Comparison of ENCODE assay signal across 31 mouse cellular contexts in genomic region chr4:34798005-34798404, GRCm38 (mm10). TPM values are rescaled to one million over a fixed set of nuclear protein-coding genes. Genes with fewer than 3 reads are reported as not detected.
DNase-seq lines count a peak whose midpoint lies in the region; ATAC-seq and TF ChIP-seq lines count a peak whose summit lies in the region.
"Had no signal": no experiment of that assay in that cellular context is flagged by ENCODE, and none has a peak within 500 bp of the region (broad histone marks: within the 10 kb centered on the region; RNA-seq: fewer than 3 reads in every experiment).

No protein-coding gene starts in this region.

- no peak overlapping the region for H3K4me3 ChIP-seq in MEL (ENCODE audit: control insufficient read depth in 1 of 2, insufficient read depth in 1 of 2, low read depth in 2 of 2, low read length in 2 of 2)
- H3K4me3 ChIP-seq: embryonic facial prominence, embryonic 13.5 days; embryonic facial prominence, embryonic 15.5 days; erythroblast, embryonic 14.5 days; forebrain, embryonic 10.5 days; forebrain, embryonic 12.5 days had no signal

- TF ChIP-seq EP300 in MEL (IDR thresholded peaks at IDR 0.05; ENCODE audit: low read depth in 1 of 2, low read length in 2 of 2), result no peak

- H3K9ac ChIP-seq in MEL (ENCODE audit: control insufficient read depth, low read depth, low read length, poor library complexity, severe bottlenecking), result no peak overlapping the region
- H3K9ac ChIP-seq: embryonic facial prominence, embryonic 13.5 days; embryonic facial prominence, embryonic 15.5 days; forebrain, embryonic 12.5 days had no signal

- intact Hi-C loops in heart, postnatal 10 days (cut with DNase I), result no loop called here

- H3K9me3 ChIP-seq in MEL (replicated peaks; ENCODE audit: insufficient read depth, low read length), result no peaks in the 10 kb centered on the region
- H3K9me3 ChIP-seq: embryonic facial prominence, embryonic 13.5 days; embryonic facial prominence, embryonic 15.5 days; forebrain, embryonic 10.5 days; forebrain, embryonic 12.5 days; G1E had no signal

- no peaks in the 10 kb centered on the region for H3K36me3 ChIP-seq in MEL (ENCODE audit: control insufficient read depth in 1 of 2, insufficient read depth in 2 of 2, low read length in 2 of 2)
- H3K36me3 ChIP-seq: embryonic facial prominence, embryonic 13.5 days; embryonic facial prominence, embryonic 15.5 days had no signal

- H3K4me1 ChIP-seq in MEL (ENCODE audit: control insufficient read depth in 1 of 2, insufficient read depth in 2 of 2, low read length in 2 of 2), result no peaks in the 10 kb centered on the region
- H3K4me1 ChIP-seq: embryonic facial prominence, embryonic 13.5 days; embryonic facial prominence, embryonic 15.5 days; forebrain, embryonic 10.5 days; forebrain, embryonic 12.5 days had no signal

- TF ChIP-seq CTCF in MEL (IDR thresholded peaks at IDR 0.05 in 2 of 3, conservative IDR thresholded peaks at IDR 0.05 in 1 of 3; ENCODE audit: control insufficient read depth in 1 of 3, insufficient read depth in 1 of 3, low read depth in 2 of 3, low read length in 3 of 3, poor library complexity in 1 of 3, severe bottlenecking in 1 of 3), result no peak

- peak; percentile 61 for ATAC-seq in megakaryocyte progenitor cell, adult 5-6 weeks (replicated peaks; ENCODE audit: poor library complexity)
- ATAC-seq: CD4-positive, CD25-positive, alpha-beta regulatory T cell, adult 4 months; forebrain, embryonic 14.5 days had no signal

- no peaks in the 10 kb centered on the region for H3K79me2 ChIP-seq in MEL (ENCODE audit: control insufficient read depth, insufficient read depth, low read length, poor library complexity)

- H3K27ac ChIP-seq in MEL (ENCODE audit: control insufficient read depth, low read depth, low read length), result no peak overlapping the region
- H3K27ac ChIP-seq: embryonic facial prominence, embryonic 13.5 days; embryonic facial prominence, embryonic 15.5 days; forebrain, embryonic 10.5 days; forebrain, embryonic 12.5 days had no signal

- DNase-seq in heart, adult 11 months, result peak; percentile 16
- DNase-seq in heart, postnatal 10 days, result no peak
- DNase-seq in 416B (ENCODE audit: low read depth), result peak; percentile 22
- DNase-seq in MEL (ENCODE audit: low read depth, low spot score), result no peak
- DNase-seq in cerebellum, adult 11 months, result no peak
- DNase-seq in frontal cortex, postnatal 25 days (ENCODE audit: low spot score in 2 of 2), result no peak
- DNase-seq in adrenal gland, adult 2 months, result no peak
- DNase-seq: adrenal gland, adult 8-10 months; adrenal gland, postnatal 14 days; B cell, adult 2 months; cerebellum, adult 11-12 months; cerebellum, adult 8-10 months; cerebellum, adult 9-11 months; cerebellum, postnatal 14 days; cerebellum, postnatal 36 days; embryo, embryonic 11 days had no signal

- no peak for TF ChIP-seq POLR2A in MEL (IDR thresholded peaks at IDR 0.05; ENCODE audit: control insufficient read depth in 1 of 2, insufficient read depth in 1 of 2, low read depth in 1 of 2, low read length in 2 of 2, poor library complexity in 1 of 2)

- H3K27me3 ChIP-seq in MEL (ENCODE audit: control insufficient read depth in 1 of 2, insufficient read depth in 2 of 2, low read length in 2 of 2), result no peaks in the 10 kb centered on the region
- H3K27me3 ChIP-seq: CH12.LX; embryonic facial prominence, embryonic 13.5 days; embryonic facial prominence, embryonic 15.5 days; forebrain, embryonic 12.5 days had no signal

- no peak for TF ChIP-seq RAD21 in MEL (IDR thresholded peaks at IDR 0.05; ENCODE audit: low read depth, low read length)

TF ChIP-seq in MEL, 35 proteins besides CTCF, POLR2A, EP300 and RAD21:
- TF ChIP-seq GATA1 (IDR thresholded peaks at IDR 0.05; ENCODE audit: low read depth, low read length), result no peak
- peak; percentile 4; the same call in 1 of the 2 replicates for TF ChIP-seq USF1 (IDR thresholded peaks at IDR 0.05; ENCODE audit: low read depth, low read length)
- 0 out of 2 replicates have a peak, but pooled peaks have one; percentile 17 for TF ChIP-seq ZKSCAN1 (IDR thresholded peaks at IDR 0.05; ENCODE audit: low read depth, low read length)
TF ChIP-seq in MEL: peak in this region for 2.

RNA-seq across cellular contexts. Expression of gene Smim8, which starts 19.8 kb away (rescaled TPM):
- 10 to 100 TPM; 44.5 to 50.7 TPM for total RNA-seq in heart, postnatal 10 days (2021)
- total RNA-seq in MEL (2012; rRNA removed), result 8.5 and 9.8 TPM in 2 replicates
- 1 to 10 TPM in 1 of 2 experiments, not detected in 1; 8.1 TPM for polyA plus RNA-seq in MEL (2012; ENCODE audit: insufficient read depth in 1 of 2, insufficient read length in 2 of 2, low read depth in 1 of 2, low replicate concordance in 2 of 2, missing spikeins in 1 of 2)
- 21.0 and 32.8 TPM in 2 replicates for total RNA-seq in megakaryocyte progenitor cell, adult 5-6 weeks (2015)
- 15.6 and 17.4 TPM in 2 replicates for total RNA-seq in megakaryocyte progenitor cell, adult 5-6 weeks (2017)
- 10 to 100 TPM; 19.4 to 23.6 TPM for total RNA-seq in adrenal gland, adult 2 months (2021)
- 0.57 and 0.80 TPM in 2 replicates for polyA plus RNA-seq in adrenal gland, adult 2 months (2012; rRNA removed)

RNA-seq across cellular contexts. Expression of gene Gm136, which starts 41.9 kb away (rescaled TPM):
- not detected for total RNA-seq in heart, postnatal 10 days (2021)
- not detected in 2 replicates for total RNA-seq in MEL (2012; rRNA removed)
- polyA plus RNA-seq in MEL (2012; ENCODE audit: insufficient read depth in 1 of 2, insufficient read length in 2 of 2, low read depth in 1 of 2, low replicate concordance in 2 of 2, missing spikeins in 1 of 2), result not detected
- not detected in 2 replicates for total RNA-seq in megakaryocyte progenitor cell, adult 5-6 weeks (2015)
- total RNA-seq in megakaryocyte progenitor cell, adult 5-6 weeks (2017), result not detected in 2 replicates
- total RNA-seq in adrenal gland, adult 2 months (2021), result not detected
- polyA plus RNA-seq in adrenal gland, adult 2 months (2012; rRNA removed), result not detected in 2 replicates
- total RNA-seq: adrenal gland, adult 8-10 months; adrenal gland, postnatal 14 days; adrenal gland, postnatal 4 days; CH12.LX; common myeloid progenitor, adult 5-6 weeks; G1E had no signal
- polyA plus RNA-seq: brain, embryonic 14.5 days; CD4-positive, CD25-positive, alpha-beta regulatory T cell, adult 4 months; embryonic facial prominence, embryonic 11.5 days; embryonic facial prominence, embryonic 13.5 days; embryonic facial prominence, embryonic 15.5 days; erythroblast, embryonic 14.5 days; forebrain, embryonic 10.5 days; forebrain, embryonic 12.5 days; forebrain, embryonic 14.5 days; frontal cortex, adult 2 months; G1E had no signal

Comparison
In these comparisons a context has a peak if more than half of its experiments do, and no peak if none do; other contexts are left out.
1. DNase-seq: peak in heart, adult 11 months (single experiment) and 416B (single experiment); none in heart, postnatal 10 days (0 of 2), MEL (single experiment), cerebellum, adult 11 months (single experiment), frontal cortex, postnatal 25 days (0 of 2) and adrenal gland, adult 2 months (single experiment).